Comparison of ENCODE assay signal across 8 mouse cellular contexts in genomic region chrX:71623843-71624242, GRCm38 (mm10). TPM values are rescaled to one million over a fixed set of nuclear protein-coding genes. Genes with fewer than 3 reads are reported as not detected.
A peak's percentile ranks its signal among the peaks of the same experiment; 100 is the strongest.
DNase-seq lines count a peak whose midpoint lies in the region; ATAC-seq lines count a peak whose summit lies in the region.

No protein-coding gene starts in this region.

- H3K4me1 ChIP-seq in forebrain, embryonic 14.5 days (ENCODE audit: control insufficient read depth, insufficient read depth, low read length), result no peaks in the 10 kb centered on the region
- H3K4me1 ChIP-seq in forebrain, embryonic 13.5 days, result no peaks in the 10 kb centered on the region

- H3K9me3 ChIP-seq in forebrain, embryonic 14.5 days (replicated peaks; ENCODE audit: control insufficient read depth, low read length), result no peaks in the 10 kb centered on the region
- no peaks in the 10 kb centered on the region for H3K9me3 ChIP-seq in forebrain, embryonic 13.5 days (replicated peaks)

- DNase-seq in forebrain, embryonic 14.5 days (ENCODE audit: low spot score), result peak; percentile 39
- peak; percentile 3 to 15 for DNase-seq in lung, adult 18-20 months
- no peak for DNase-seq in lung, postnatal 25 days (ENCODE audit: low spot score)
- DNase-seq in adrenal gland, adult (ENCODE audit: inconsistent age in 2 of 2, low spot score in 1 of 2), result peak; percentile 15 to 76
- peak; percentile 14 for DNase-seq in ovary, postnatal 14 days (ENCODE audit: low spot score)
- DNase-seq in MN1 (ENCODE audit: low spot score), result no peak

- no peak for ATAC-seq in forebrain, embryonic 14.5 days
- no peak for ATAC-seq in forebrain, embryonic 13.5 days
- ATAC-seq in granulocyte monocyte progenitor cell, adult 5-6 weeks (replicated peaks; ENCODE audit: poor library complexity, severe bottlenecking), result peak; percentile 68

- no peak overlapping the region for H3K27ac ChIP-seq in forebrain, embryonic 14.5 days (ENCODE audit: low read depth, low read length)
- H3K27ac ChIP-seq in forebrain, embryonic 13.5 days, result no peak overlapping the region

- no peak overlapping the region for H3K4me2 ChIP-seq in forebrain, embryonic 14.5 days (ENCODE audit: low read length)
- no peak overlapping the region for H3K4me2 ChIP-seq in forebrain, embryonic 13.5 days

- WGBS in forebrain, embryonic 14.5 days, result 29% methylated on average over 1 of the region's 1 CpGs
- 21% methylated on average over 1 of the region's 1 CpGs for WGBS in forebrain, embryonic 13.5 days

- H3K4me3 ChIP-seq in forebrain, embryonic 14.5 days (ENCODE audit: low read depth, low read length), result no peak overlapping the region
- no peak overlapping the region for H3K4me3 ChIP-seq in forebrain, embryonic 13.5 days

- H3K9ac ChIP-seq in forebrain, embryonic 14.5 days (ENCODE audit: low read length), result no peak overlapping the region
- no peak overlapping the region for H3K9ac ChIP-seq in forebrain, embryonic 13.5 days

- H3K36me3 ChIP-seq in forebrain, embryonic 14.5 days (ENCODE audit: control insufficient read depth, insufficient read depth, low read length), result no peaks in the 10 kb centered on the region
- no peaks in the 10 kb centered on the region for H3K36me3 ChIP-seq in forebrain, embryonic 13.5 days (ENCODE audit: poor library complexity, severe bottlenecking)

- no peaks in the 10 kb centered on the region for H3K27me3 ChIP-seq in forebrain, embryonic 14.5 days (replicated peaks; ENCODE audit: control insufficient read depth, insufficient read depth, low read length)
- H3K27me3 ChIP-seq in forebrain, embryonic 13.5 days, result no peaks in the 10 kb centered on the region

RNA-seq across cellular contexts. Expression of gene Gpr50, which starts 39.6 kb away (rescaled TPM):
- polyA plus RNA-seq in forebrain, embryonic 14.5 days (2014; fragmentation: Nextera tagmentation; extraction: Ambion mirVana), result 2.4 and 2.7 TPM in 2 replicates
- polyA plus RNA-seq in forebrain, embryonic 13.5 days (2015; fragmentation: Nextera tagmentation; extraction: Ambion mirVana), result 1.7 and 2.8 TPM in 2 replicates
- not detected in 2 replicates for total RNA-seq in granulocyte monocyte progenitor cell, adult 5-6 weeks (2014; fragmentation: Nextera tagmentation)
- not detected in 2 replicates for total RNA-seq in granulocyte monocyte progenitor cell, adult 5-6 weeks (2017)

Comparison
In these comparisons a context has a peak if more than half of its experiments do, and no peak if none do; other contexts are left out.
1. DNase-seq: peak in forebrain, embryonic 14.5 days (single experiment), lung, adult 18-20 months (2 of 2), adrenal gland, adult (2 of 2) and ovary, postnatal 14 days (single experiment); none in lung, postnatal 25 days (single experiment) and MN1 (single experiment).